Mouse (Mus musculus) adrenal gland, postnatal 25 days (tissue): ENCODE measurements at regions not wholly inside any gene's neighbourhood (a gene's known extent, or its start where the extent isn't known, plus 50 kb on each side); places are given as distances from the start of the nearest gene placed in this dataset.

ENCODE experiments used
- DNase-seq: peaks from one replicate; pipeline ENCODE4 v3.0.0; 2021; ENCODE audit warnings: mixed read lengths

DNA sequence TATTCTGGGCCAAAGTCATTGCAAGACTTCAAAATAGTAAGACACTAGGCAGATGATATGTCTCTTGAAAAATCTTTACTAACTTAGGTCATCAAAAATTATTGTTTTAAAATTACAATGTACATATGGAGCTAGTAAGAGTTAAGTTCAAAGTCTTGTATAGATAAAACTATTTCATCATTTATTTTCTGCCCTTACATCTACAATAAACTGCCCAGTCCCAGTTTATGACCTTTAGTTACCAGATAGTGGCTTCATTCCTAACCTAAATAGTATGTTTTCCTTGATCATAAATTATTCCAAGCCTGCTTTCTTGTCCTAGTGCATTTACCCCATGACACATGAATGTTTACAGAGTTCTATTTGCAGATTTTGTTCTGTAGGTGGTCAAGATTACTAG is 72.9 kb downstream of the Manea start:
- no peak for DNase-seq

DNA sequence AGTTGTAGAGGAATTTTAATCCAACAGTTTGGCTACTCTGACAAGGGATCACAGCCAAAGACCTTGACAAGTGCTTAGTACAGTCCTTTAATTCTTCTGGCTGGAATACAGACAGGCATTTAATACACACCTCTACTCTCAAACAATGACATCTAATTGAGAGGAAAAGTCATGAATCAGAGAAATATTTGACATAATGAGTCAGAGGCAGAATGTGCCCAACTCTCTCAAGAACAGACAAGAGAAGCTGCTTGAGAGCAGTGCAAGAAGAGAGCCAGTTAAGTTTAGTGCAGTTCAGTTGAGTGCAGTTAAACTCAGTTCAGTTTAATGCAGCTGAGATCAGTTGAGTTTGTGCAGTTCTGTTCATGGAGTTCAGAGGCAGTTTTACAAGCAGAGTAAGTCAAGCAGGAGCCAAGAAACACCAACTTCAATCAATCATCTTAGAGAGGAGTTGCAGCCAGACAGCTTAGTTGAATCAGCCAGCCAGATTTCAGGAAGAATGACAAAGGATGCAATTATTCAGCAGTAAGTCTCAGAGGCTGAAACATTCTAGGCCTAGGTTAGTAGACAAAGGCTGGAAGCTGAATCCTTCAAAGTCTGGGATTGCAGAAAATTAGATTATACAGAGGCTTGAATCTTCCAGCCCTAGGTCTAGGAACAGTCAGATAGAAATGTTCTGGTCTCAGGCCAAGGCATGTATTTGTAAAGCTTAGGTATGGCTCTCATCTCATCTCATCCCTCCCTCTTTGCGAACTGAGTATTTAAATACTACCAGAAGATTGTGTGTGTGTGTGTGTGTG is 87.3 kb downstream of the Manea start:
- DNase-seq, result no peak

DNA sequence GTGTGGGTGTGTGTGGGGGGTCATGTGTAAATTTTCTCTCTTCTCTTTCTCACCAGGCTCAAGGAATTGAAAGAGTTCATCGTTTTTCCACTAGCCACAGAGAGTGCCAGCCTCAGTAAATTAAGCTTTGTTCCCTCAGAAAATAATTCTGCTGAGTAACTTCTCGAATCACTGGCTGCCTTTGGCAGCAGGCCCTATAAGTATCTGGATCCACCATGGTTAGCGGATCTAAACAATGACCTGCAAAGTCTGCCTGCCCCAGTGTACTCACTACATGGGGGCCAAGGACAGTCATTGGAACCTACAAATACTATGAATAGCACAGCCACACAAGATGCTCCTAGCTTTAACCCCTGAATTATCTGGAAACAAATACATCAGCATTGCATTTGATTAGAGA is 90.8 kb downstream of the Manea start:
- DNase-seq, result no peak

DNA sequence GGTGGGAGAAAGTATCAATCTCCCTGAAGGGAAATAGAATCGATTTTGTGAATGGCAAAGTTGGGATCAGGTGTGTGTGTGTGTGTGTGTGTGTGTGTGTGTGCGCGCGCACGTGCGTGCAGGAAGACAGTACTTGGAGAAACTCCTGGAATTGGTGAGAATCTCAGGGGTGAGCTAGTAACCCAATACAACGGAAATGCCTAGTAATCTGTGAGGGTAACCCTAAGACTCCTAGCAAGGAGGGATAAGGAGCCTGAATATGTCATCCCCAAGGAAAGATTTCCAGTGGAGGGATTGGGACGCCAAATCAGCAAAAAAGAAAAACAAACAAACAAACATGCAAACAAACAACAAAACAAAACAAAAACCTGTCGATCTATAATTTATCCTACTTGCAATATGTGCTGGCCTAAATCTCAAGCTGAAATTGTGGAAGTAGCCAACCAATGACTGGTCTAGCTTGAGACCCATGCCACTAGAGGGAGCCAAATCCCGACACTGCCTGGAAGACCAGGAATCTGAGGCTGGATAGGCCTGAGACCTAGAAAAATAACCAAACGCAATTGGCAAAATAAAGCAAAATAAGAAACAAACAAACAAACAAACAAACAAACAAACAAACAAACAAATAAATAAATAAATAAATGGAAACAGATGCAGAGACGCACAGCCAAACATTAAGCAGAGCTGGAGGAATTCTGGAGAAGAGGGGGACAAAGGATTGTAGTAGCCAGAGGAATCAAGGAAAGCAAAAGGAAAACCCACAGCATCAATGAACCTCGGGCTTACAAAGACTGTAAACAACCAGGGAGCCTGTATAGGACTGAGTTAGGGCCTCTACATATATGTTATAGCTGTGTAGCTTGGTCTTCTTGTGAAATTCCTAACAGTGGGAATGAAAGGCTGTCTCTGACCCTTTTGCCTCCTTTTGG is 98.5 kb downstream of the Manea start:
- DNase-seq, result peak; percentile 74

DNA sequence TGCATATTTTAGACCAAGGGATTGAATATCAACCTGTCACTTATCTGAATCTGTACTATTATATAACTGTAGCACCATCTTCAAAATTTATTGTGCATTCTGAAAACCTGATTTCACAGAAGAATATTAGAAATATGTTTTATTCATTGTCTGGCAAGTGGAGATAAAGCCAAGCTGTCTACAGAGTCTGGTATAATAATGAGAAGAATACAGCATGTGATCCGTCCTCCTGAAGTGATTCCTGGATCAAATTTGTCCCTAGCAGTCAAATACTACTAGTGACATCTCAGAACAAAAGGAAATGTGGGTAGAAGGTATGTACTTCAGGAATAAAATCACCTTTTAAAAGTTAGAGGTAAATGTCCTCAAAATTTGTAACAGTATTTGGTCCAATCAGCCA is 123.4 kb downstream of the Manea start:
- DNase-seq, result no peak
